Mouse (Mus musculus) kidney, adult 2 months (tissue): ENCODE results near the gene Synj1.

Experiments used
- CTCF ChIP-seq: fragments of 200-500 bp; conservative IDR thresholded peaks from 2 replicates; pipeline ENCODE4 v1.5.1; 2011; ENCODE audit warnings: low read depth, mild to moderate bottlenecking, control low read depth, low read length, moderate library complexity, mixed read lengths; ENCODE audit not compliant: insufficient read depth, insufficient read length
- POLR2A ChIP-seq: fragments of 200-500 bp; IDR thresholded peaks from one replicate; pipeline ENCODE4 v1.6.1; 2011; ENCODE audit warnings: low read depth, low read length, control low read depth

DNA sequence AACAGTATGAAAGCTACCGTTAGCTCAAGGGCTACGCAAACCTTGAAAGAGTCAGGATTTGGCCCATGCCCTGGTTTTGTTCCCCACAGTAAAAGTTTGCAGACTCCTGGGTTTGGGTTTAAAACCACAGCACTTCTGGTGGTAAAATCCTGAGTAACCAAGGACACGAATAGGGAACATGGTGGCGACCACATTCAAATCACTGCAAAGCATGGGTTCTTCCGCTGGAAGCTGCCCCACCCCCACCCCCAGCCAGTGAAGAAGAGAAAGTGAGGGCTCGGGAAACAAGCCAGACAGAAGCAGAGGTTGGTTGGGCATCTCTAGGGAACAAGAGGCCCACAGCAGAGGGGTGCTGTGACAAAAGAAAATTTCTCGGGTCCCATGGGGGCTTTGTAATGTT, 103.9 kb downstream of the Synj1 start:
- TF ChIP-seq POLR2A (no peak), CTCF (no peak)
